Mouse (Mus musculus) testis, adult 10 weeks (tissue): ENCODE results near the gene Ugt2b38. TPM values are rescaled to one million over a fixed set of nuclear protein-coding genes. Genes with fewer than 3 reads are reported as not detected.

Experiments used
- polyA plus RNA-seq: library from polyadenylated mRNA; stranded (reverse); fragments of 350-450 nt; fragmentation: Illumina TruSeq; extraction: RNeasy Lipid Tissue Mini Kit (QIAGEN cat#74804); gene quantifications from one replicate; pipeline ENCODE4 v1.2.3, GENCODE M21; 2014; ENCODE audit warnings: low read depth, low replicate concordance

The Ugt2b38 gene
- not detected for polyA plus RNA-seq

DNA sequence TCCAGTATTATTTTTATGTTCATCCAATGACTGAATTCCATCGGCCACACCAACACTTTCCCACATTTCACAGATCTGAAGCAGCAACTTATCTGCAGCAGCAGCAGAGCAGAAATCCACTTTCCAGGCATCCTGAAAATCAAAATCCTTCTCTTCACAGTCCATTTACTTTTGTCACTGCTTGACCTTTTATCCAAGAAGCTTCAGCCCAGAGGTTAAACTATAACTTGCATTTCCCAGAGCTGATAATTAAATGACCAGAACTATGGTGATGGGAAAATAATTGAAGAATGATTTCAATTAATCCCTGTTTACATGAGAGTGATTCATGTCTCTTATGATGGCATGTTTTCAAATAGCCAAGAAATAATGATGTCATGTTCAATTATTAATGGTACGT lies at the start of gene Ugt2b38:
TSS of gene Ugt2b38 (minus strand) at position 163 of the 400 bp plus-strand sequence.

Other genes starting within 250 kb of the Ugt2b38 start
- gene Ugt2b37, start 169.4 kb downstream of the Ugt2b38 start, polyA plus RNA-seq = not detected
- 0.13 TPM for gene Ugt2a3, start 87.0 kb downstream of the Ugt2b38 start, polyA plus RNA-seq
- not detected for gene Ugt2a2, start 58.1 kb upstream of the Ugt2b38 start, polyA plus RNA-seq
- gene Gm43638, start 62.6 kb upstream of the Ugt2b38 start, polyA plus RNA-seq = not detected
- gene Ugt2a1, start 66.7 kb upstream of the Ugt2b38 start, polyA plus RNA-seq = not detected
- gene Sult1b1, start 114.0 kb upstream of the Ugt2b38 start, polyA plus RNA-seq = 0.63 TPM
- 0.50 TPM for gene Sult1d1, start 144.8 kb upstream of the Ugt2b38 start, polyA plus RNA-seq
- 76.8 TPM for gene Sult1e1, start 167.4 kb upstream of the Ugt2b38 start, polyA plus RNA-seq
- not detected for gene Csn1s1, start 242.0 kb upstream of the Ugt2b38 start, polyA plus RNA-seq